Mouse (Mus musculus) megakaryocyte, embryonic 14.5 days (primary cell): ENCODE measurements around the gene Chrd.

ENCODE experiments used
- FLI1 ChIP-seq: IDR thresholded peaks from 2 replicates; pipeline ENCODE4 v1.6.1; 2012; ENCODE audit warnings: low read length, inconsistent platforms, mixed read lengths
- GATA1 ChIP-seq: IDR thresholded peaks from 3 replicates; pipeline ENCODE4 v1.6.1; 2012; ENCODE audit warnings: mixed read lengths, low read length, inconsistent platforms, borderline replicate concordance

- TF ChIP-seq GATA1 = no peak
- no peak for TF ChIP-seq FLI1
These were observed 22.6 kb upstream of the Chrd start for GRCm38 (mm10) chr16:20710370-20710769.
